Mouse (Mus musculus) effector memory CD4-positive, alpha-beta T cell, adult 5 months (primary cell): ENCODE data around the gene Olfr1228. TPM values are rescaled to one million over a fixed set of nuclear protein-coding genes. Genes with fewer than 3 reads are reported as not detected.

Source experiments
- polyA plus RNA-seq: library from polyadenylated mRNA; unstranded; fragments of 100-300 nt; shearing (Covaris generic); gene quantifications from one replicate; pipeline ENCODE4 v1.2.1, GENCODE M21; 2017

The Olfr1228 gene
- not detected for polyA plus RNA-seq

DNA sequence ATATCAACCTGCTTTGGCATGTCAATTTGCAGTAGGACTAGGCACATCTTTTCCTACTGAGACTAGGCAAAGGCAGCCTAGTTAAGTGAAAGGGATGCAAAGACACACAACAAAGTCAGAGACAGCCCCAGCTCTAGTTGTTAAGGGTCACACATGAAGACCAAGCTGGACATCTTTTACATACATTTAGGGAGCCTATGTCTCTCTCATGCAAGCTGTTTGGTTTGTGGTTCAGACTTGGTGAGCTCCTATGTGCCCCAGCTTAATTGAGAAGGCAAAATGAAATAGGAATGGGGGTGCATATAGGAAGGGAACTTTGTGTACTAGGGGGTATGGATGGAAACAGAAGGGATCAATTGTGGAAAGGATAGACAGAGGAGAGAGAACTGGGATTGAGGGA, at the start of gene Olfr1228:
Gene Olfr1228, minus strand, starts transcription at position 101 of the 400 bp plus-strand sequence.

DNA sequence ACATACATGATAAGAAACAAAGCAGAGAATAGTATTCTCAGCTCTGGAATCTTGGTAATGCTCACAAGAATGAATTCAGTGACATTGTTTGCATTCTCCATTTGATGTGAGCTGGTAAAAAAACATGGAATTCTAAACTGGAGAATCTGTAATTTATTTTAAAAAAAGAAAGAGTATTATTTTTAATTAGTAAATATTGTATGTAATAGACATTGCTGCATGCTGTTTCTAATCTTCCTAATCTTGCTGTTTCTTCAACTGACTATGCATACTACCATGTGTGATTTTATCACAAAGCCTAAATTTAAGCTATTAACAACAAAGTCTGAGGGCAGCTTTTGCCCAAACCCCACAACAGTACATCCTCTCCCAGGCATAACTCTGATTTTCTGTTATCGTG, 43.3 kb upstream of the Olfr1228 start, which contains the start of gene Olfr1230:
Gene Olfr1230, minus strand, starts transcription at position 101 of the 400 bp plus-strand sequence.

DNA sequence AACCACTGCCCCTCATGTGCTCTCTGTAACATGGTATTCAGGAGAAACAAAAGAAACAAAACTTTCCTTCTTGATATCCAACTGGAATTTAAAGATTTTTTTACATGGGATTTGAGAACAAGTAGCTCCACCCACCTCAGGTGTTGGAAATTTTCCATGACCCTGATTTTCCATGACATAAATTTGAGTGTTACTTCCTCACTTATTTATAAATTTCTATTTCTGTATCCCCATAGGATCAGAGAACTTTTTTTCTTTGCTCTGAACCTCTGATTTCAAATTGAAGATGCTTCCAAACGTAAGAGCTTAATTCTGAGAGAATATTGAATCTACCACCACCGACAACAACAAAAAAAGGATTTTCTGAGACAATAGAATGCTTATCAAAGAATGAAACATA, 34.1 kb upstream of the Olfr1228 start, which contains the start of gene Olfr1229:
Gene Olfr1229, minus strand, starts transcription at position 101 of the 400 bp plus-strand sequence.

GRCm38 (mm10) chr2:89199948-89200347, 53.9 kb downstream of the Olfr1228 start, which contains the start of gene Olfr1226:
Gene Olfr1226, minus strand, starts transcription at chr2:89200048.

Other genes with a start within 250 kb of the Olfr1228 start
- 0.19 TPM for gene Olfr1215, start 247.1 kb downstream of the Olfr1228 start, polyA plus RNA-seq
- not detected for gene Olfr1216, start 235.7 kb downstream of the Olfr1228 start, polyA plus RNA-seq
- gene Olfr1217, start 222.0 kb downstream of the Olfr1228 start, polyA plus RNA-seq = not detected
- gene Olfr1218, start 192.9 kb downstream of the Olfr1228 start, polyA plus RNA-seq = not detected
- gene Olfr1219, start 170.5 kb downstream of the Olfr1228 start, polyA plus RNA-seq = not detected
- gene Olfr1220, start 147.2 kb downstream of the Olfr1228 start, polyA plus RNA-seq = 0.09 TPM
- not detected for gene Olfr1221, start 136.8 kb downstream of the Olfr1228 start, polyA plus RNA-seq
- gene Olfr1222, start 121.0 kb downstream of the Olfr1228 start, polyA plus RNA-seq = not detected
- gene Olfr1223, start 102.5 kb downstream of the Olfr1228 start, polyA plus RNA-seq = not detected
- gene Olfr1224-ps1, start 90.0 kb downstream of the Olfr1228 start, polyA plus RNA-seq = not detected
- not detected for gene Olfr1225, start 79.4 kb downstream of the Olfr1228 start, polyA plus RNA-seq
- not detected for gene Olfr1226, start 54.0 kb downstream of the Olfr1228 start, polyA plus RNA-seq
- 0.11 TPM for gene Olfr1229, start 34.0 kb upstream of the Olfr1228 start, polyA plus RNA-seq
- gene Olfr1230, start 43.2 kb upstream of the Olfr1228 start, polyA plus RNA-seq = not detected
- not detected for gene Olfr1231, start 53.0 kb upstream of the Olfr1228 start, polyA plus RNA-seq
- not detected for gene Olfr1232, start 75.6 kb upstream of the Olfr1228 start, polyA plus RNA-seq
- not detected for gene Olfr1233, start 88.3 kb upstream of the Olfr1228 start, polyA plus RNA-seq
- not detected for gene Olfr1234, start 110.8 kb upstream of the Olfr1228 start, polyA plus RNA-seq
- 0.07 TPM for gene Olfr1238, start 155.6 kb upstream of the Olfr1228 start, polyA plus RNA-seq
- gene Olfr1239, start 166.3 kb upstream of the Olfr1228 start, polyA plus RNA-seq = not detected
- not detected for gene Olfr1240, start 188.9 kb upstream of the Olfr1228 start, polyA plus RNA-seq
- gene Olfr1241, start 233.1 kb upstream of the Olfr1228 start, polyA plus RNA-seq = not detected
- gene Olfr1242, start 244.3 kb upstream of the Olfr1228 start, polyA plus RNA-seq = not detected